Mouse (Mus musculus): ENCODE measurements at regions not wholly inside any gene's neighbourhood (a gene's known extent, or its start where the extent isn't known, plus 50 kb on each side); places are given as distances from the start of the nearest gene placed in this dataset.
A peak's percentile ranks its signal among the peaks of the same experiment; 100 is the strongest.

- no peak for ATAC-seq (replicated peaks; ENCODE audit: low read depth, poor library complexity, severe bottlenecking)
Measured at GRCm38 (mm10) chr8:73645582-73645981, 292.2 kb upstream of the Large1 start.

- no peak for ATAC-seq (replicated peaks; ENCODE audit: low read depth, poor library complexity, severe bottlenecking)
Measured at GRCm38 (mm10) chr8:73626798-73627197, 273.5 kb upstream of the Large1 start.

- ATAC-seq (replicated peaks; ENCODE audit: low read depth, poor library complexity, severe bottlenecking) = peak; percentile 63; the same call in 1 of the 2 replicates
Measured at GRCm38 (mm10) chr8:73618946-73619345, 265.6 kb upstream of the Large1 start.

GRCm38 (mm10) chr8:73614631-73615030 is 261.3 kb upstream of the Large1 start:
- ATAC-seq (replicated peaks; ENCODE audit: low read depth, poor library complexity, severe bottlenecking) = no peak

GRCm38 (mm10) chr8:73614106-73614505 is 260.8 kb upstream of the Large1 start:
- ATAC-seq (replicated peaks; ENCODE audit: low read depth, poor library complexity, severe bottlenecking) = no peak

- ATAC-seq (replicated peaks; ENCODE audit: low read depth, poor library complexity, severe bottlenecking) = no peak
Measured at GRCm38 (mm10) chr8:73611583-73611982, 258.2 kb upstream of the Large1 start.

- ATAC-seq (replicated peaks; ENCODE audit: low read depth, poor library complexity, severe bottlenecking) = no peak
Measured at GRCm38 (mm10) chr8:73570599-73570998, 217.3 kb upstream of the Large1 start.

DNA sequence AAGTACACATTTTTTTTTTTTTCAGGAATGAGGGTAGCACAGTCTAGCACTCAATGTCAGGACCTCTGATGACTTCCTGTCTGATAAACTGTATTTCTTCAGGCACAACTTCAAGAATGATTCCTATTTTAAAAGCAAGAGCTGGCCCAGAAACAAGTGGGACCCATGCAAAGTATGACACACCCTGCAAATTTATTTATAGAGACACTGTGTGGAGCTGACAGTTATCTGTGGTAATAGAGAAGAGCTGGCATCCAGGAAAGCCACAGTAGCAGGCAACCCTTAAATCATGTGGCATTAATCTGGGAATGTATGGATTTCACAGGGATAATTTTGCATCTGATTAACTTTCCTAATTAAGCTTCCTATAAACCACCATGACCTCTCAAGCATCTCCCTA is 216.6 kb upstream of the Large1 start:
- ATAC-seq (replicated peaks; ENCODE audit: low read depth, poor library complexity, severe bottlenecking) = no peak

Measured in common myeloid progenitor, adult 5-6 weeks (primary cell).